Mouse (Mus musculus): ENCODE measurements around the gene Mcat. TPM values are rescaled to one million over a fixed set of nuclear protein-coding genes. Genes with fewer than 3 reads are reported as not detected.

Mcat gene
- total and polyA plus RNA-seq, 3 experiments = 32.2 to 40.8 (median 38.7) TPM

GRCm38 (mm10) chr15:83602372-83603045 is 38.9 kb upstream of the Mcat start:
- TF ChIP-seq EP300 (IDR thresholded peaks at IDR 0.05; ENCODE audit: insufficient read depth, low read depth, low read length) (peak; percentile 50; the same call in 1 of the 2 replicates), CTCF (IDR thresholded peaks at IDR 0.05) (no peak), POLR2A (IDR thresholded peaks at IDR 0.05; ENCODE audit: insufficient read depth, low read depth, low read length) (0 out of 2 replicates have a peak, but pooled peaks have one; percentile 26)
- H3K79me2 ChIP-seq (replicated peaks; ENCODE audit: control insufficient read depth, insufficient read depth, low read length) = no peaks in the 10 kb centered on the region
- no peaks in the 10 kb centered on the region for H3K27me3 ChIP-seq (ENCODE audit: control insufficient read depth, insufficient read depth, low read length)
- DNase-seq = peak; percentile 45 to 74
- 48% methylated on average over 13 of the region's 13 CpGs for WGBS
- H3K4me3 ChIP-seq = no peak overlapping the region
- H3K9ac ChIP-seq (ENCODE audit: low read depth, low read length) = no peak overlapping the region
- intact Hi-C loops (cut with DNase I) = no loop called here
- peaks cover 4% of the 10 kb centered on the region for H3K4me1 ChIP-seq (ENCODE audit: control insufficient read depth, insufficient read depth, low read length)
- H3K36me3 ChIP-seq (ENCODE audit: control insufficient read depth, insufficient read depth, low read length) = no peaks in the 10 kb centered on the region
- H3K27ac ChIP-seq = peak overlapping the region; percentile 63

GRCm38 (mm10) chr15:83601185-83601584 is 37.6 kb upstream of the Mcat start:
- no peak for TF ChIP-seq POLR2A (IDR thresholded peaks at IDR 0.05; ENCODE audit: insufficient read depth, low read depth, low read length)
- H3K27ac ChIP-seq = no peak overlapping the region; the same call in 1 of the 2 replicates
- H3K79me2 ChIP-seq (replicated peaks; ENCODE audit: control insufficient read depth, insufficient read depth, low read length) = no peaks in the 10 kb centered on the region
- H3K27me3 ChIP-seq (ENCODE audit: control insufficient read depth, insufficient read depth, low read length) = no peaks in the 10 kb centered on the region
- no peak overlapping the region for H3K4me3 ChIP-seq
- intact Hi-C loops (cut with DNase I) = no loop called here
- no peak overlapping the region for H3K9ac ChIP-seq (ENCODE audit: low read depth, low read length)
- WGBS = 75% methylated on average over 4 of the region's 4 CpGs
- peaks cover 4% of the 10 kb centered on the region for H3K4me1 ChIP-seq (ENCODE audit: control insufficient read depth, insufficient read depth, low read length)
- no peak for DNase-seq
- H3K36me3 ChIP-seq (ENCODE audit: control insufficient read depth, insufficient read depth, low read length) = no peaks in the 10 kb centered on the region

GRCm38 (mm10) chr15:83596833-83597232 is 33.2 kb upstream of the Mcat start:
- DNase-seq = no peak
- Histone ChIP-seq H3K36me3 (ENCODE audit: control insufficient read depth, insufficient read depth, low read length) (no peaks in the 10 kb centered on the region), H3K4me1 (ENCODE audit: control insufficient read depth, insufficient read depth, low read length) (peaks cover 3% of the 10 kb centered on the region; the same call in 1 of the 2 replicates), H3K4me3 (no peak overlapping the region), H3K79me2 (replicated peaks; ENCODE audit: control insufficient read depth, insufficient read depth, low read length) (no peaks in the 10 kb centered on the region), H3K9ac (ENCODE audit: low read depth, low read length) (no peak overlapping the region), H3K27me3 (ENCODE audit: control insufficient read depth, insufficient read depth, low read length) (no peaks in the 10 kb centered on the region), H3K27ac (no peak overlapping the region)
- TF ChIP-seq CTCF (IDR thresholded peaks at IDR 0.05) (no peak), POLR2A (IDR thresholded peaks at IDR 0.05; ENCODE audit: insufficient read depth, low read depth, low read length) (no peak), EP300 (IDR thresholded peaks at IDR 0.05; ENCODE audit: insufficient read depth, low read depth, low read length) (no peak)
- WGBS = 83% methylated on average over 4 of the region's 4 CpGs
- intact Hi-C loops (cut with DNase I) = loop anchor here (5.0 kb wide), 1 partner anchor 65 kb away; no protein-coding TSS in a partner anchor

GRCm38 (mm10) chr15:83595364-83595711 is 31.8 kb upstream of the Mcat start:
- DNase-seq = no peak
- Histone ChIP-seq H3K36me3 (ENCODE audit: control insufficient read depth, insufficient read depth, low read length) (no peaks in the 10 kb centered on the region), H3K4me3 (peak overlapping the region; percentile 87), H3K27ac (no peak overlapping the region), H3K4me1 (ENCODE audit: control insufficient read depth, insufficient read depth, low read length) (peaks cover 3% of the 10 kb centered on the region; the same call in 1 of the 2 replicates), H3K79me2 (replicated peaks; ENCODE audit: control insufficient read depth, insufficient read depth, low read length) (no peaks in the 10 kb centered on the region), H3K27me3 (ENCODE audit: control insufficient read depth, insufficient read depth, low read length) (no peaks in the 10 kb centered on the region), H3K9ac (ENCODE audit: low read depth, low read length) (no peak overlapping the region)
- WGBS = 27% methylated on average over 7 of the region's 7 CpGs
- intact Hi-C loops (cut with DNase I) = loop anchor here (5.0 kb wide), 1 partner anchor 63 kb away; no protein-coding TSS in a partner anchor
- TF ChIP-seq CTCF (IDR thresholded peaks at IDR 0.05) (peak; percentile 19; the same call in 1 of the 2 replicates), POLR2A (IDR thresholded peaks at IDR 0.05; ENCODE audit: insufficient read depth, low read depth, low read length) (no peak), EP300 (IDR thresholded peaks at IDR 0.05; ENCODE audit: insufficient read depth, low read depth, low read length) (no peak)

- under 1% methylated on average over 68 of the region's 68 CpGs for WGBS
- Histone ChIP-seq H3K27ac (peak within 1 kb of the TSS; percentile 65), H3K27me3 (ENCODE audit: control insufficient read depth, insufficient read depth, low read length) (no peaks in the 10 kb centered on the region), H3K9ac (ENCODE audit: low read depth, low read length) (peak within 1 kb of the TSS; percentile 90), H3K4me1 (ENCODE audit: control insufficient read depth, insufficient read depth, low read length) (peaks cover 3% of the 10 kb centered on the region; the same call in 1 of the 2 replicates), H3K79me2 (replicated peaks; ENCODE audit: control insufficient read depth, insufficient read depth, low read length) (no peaks in the 10 kb centered on the region), H3K36me3 (ENCODE audit: control insufficient read depth, insufficient read depth, low read length) (no peaks in the 10 kb centered on the region), H3K4me3 (peak within 1 kb of the TSS; percentile 87)
- intact Hi-C loops (cut with DNase I) = loop anchor here (5.0 kb wide), 1 partner anchor 62 kb away; no protein-coding TSS in a partner anchor
- TF ChIP-seq POLR2A (IDR thresholded peaks at IDR 0.05; ENCODE audit: insufficient read depth, low read depth, low read length) (peak; percentile 56), CTCF (IDR thresholded peaks at IDR 0.05) (no peak)
- DNase-seq = peak; percentile 94
Observed at GRCm38 (mm10) chr15:83594513-83595363, 31.2 kb upstream of the Mcat start, which contains the start of gene Ttll12. Gene Ttll12, minus strand, starts transcription at chr15:83595157.

Measured in heart, adult 2 months (tissue).